Mouse (Mus musculus) gastrocnemius, postnatal 4 days (tissue): ENCODE measurements around the gene Tcf25. TPM values are rescaled to one million over a fixed set of nuclear protein-coding genes. Genes with fewer than 3 reads are reported as not detected.
A peak's percentile ranks its signal among the peaks of the same experiment; 100 is the strongest.

Experiments
- DNase-seq, 2 experiments: peaks; one replicate each; pipeline ENCODE4 v3.0.0; 2021 to 2022; ENCODE audit warnings: low spot score in 2 of 2, mixed read lengths in 2 of 2
- long read RNA-seq, 2 experiments: library from polyadenylated mRNA; stranded (forward); transcript quantifications; one replicate each; pipeline ENCODE4 v2.0.0; 2021
- total RNA-seq, 2 experiments: library from RNA; stranded (reverse); gene quantifications; 2 replicates each; pipeline ENCODE4 v1.2.3; 2021

Gene Tcf25
- 100 to 1,000 TPM; 174 to 177 TPM for total RNA-seq
- long read RNA-seq, experiment 1, full-length matches to known transcripts: 195 of 247 reads
- long read RNA-seq, experiment 1, partial matches to known transcripts: 21 of 247 reads
- long read RNA-seq, experiment 1, other reads (novel, unspliced or antisense): 31 of 247 reads
- long read RNA-seq, experiment 2, full-length matches to known transcripts: 221 of 293 reads
- long read RNA-seq, experiment 2, partial matches to known transcripts: 35 of 293 reads
- long read RNA-seq, experiment 2, other reads (novel, unspliced or antisense): 37 of 293 reads

DNA sequence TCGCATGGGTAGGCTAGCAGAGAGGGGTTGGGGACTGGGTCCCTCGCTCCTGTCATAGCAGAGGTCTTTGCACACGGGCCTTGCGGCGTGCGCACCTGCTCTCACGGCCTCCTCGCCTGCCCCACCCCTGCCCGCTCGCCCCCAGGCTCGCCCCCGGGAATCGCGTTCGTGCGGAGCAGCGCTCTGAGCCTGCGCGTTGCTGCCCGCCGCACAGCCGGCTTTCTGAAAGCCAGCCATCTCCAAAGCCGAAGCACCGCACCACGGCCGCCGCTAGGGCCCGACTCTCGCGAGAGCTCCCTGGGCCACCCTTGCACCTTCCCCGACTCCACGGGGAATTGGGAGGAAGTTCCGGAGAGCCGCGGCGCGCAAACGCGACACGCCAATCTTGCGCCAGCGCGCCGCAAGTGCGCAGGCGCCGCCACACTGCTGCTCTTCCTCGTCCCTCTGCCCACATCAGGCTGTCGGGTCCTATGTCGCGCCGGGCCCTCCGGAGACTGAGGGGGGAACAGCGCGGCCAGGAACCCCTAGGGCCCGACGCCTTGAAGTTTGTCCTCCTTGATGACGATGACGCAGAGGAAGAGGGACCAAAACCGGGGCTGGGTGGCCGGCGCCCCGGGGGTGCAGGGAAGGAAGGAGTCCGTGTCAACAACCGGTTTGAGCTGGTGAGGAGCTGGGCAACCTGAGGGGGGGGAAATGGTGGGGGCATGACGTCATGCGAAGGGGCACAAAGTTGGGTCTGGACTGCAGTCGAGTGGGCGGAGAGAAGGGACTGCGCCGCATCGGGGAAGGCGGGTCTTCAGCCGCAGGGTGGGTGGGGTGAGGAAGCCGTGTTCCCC is at the start of gene Tcf25:
Gene Tcf25, plus strand, starts transcription at position 351 of the 836 bp plus-strand sequence.
- DNase-seq: peak; percentile 89 to 95

DNA sequence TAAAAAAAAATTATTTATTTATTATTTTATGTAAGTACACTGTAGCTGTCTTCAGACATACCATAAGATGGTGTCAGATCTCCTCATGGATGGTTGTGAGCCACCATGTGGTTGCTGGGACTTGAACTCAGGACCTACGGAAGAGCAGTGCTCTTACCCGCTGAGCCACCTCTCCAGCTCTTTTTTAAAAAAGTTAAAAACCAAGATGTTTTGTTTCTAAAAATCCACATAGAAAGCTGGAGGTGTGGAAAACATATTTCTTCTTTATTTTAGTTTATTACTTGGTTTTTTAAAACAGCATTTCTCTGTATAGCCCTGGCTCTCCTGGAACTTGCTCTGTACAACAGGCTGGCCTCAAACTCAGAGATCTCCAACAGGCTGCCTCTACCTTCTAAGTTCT is 45.0 kb upstream of the Tcf25 start:
- no peak for DNase-seq

DNA sequence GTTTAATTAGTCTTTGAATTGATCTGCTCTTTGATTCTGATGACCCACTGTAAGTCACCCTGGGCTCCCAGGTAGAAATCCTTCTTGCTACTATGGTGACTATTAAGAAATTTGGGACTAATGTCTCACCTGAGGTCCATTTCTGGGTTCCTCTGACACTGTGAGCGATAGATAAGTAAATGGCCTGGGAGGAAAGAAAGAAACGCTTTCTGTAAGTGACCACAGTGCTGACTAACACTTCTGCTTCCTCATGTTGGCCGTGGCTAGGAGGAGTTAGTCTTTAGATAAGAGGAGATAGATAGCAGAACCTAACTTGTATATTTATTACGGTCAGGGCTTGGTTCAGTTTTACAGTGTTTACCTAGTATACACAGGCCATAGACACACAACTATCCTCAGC is 44.2 kb upstream of the Tcf25 start:
- DNase-seq: no peak

- DNase-seq: no peak
Measured at GRCm38 (mm10) chr8:123329961-123330360, 43.6 kb upstream of the Tcf25 start.

DNA sequence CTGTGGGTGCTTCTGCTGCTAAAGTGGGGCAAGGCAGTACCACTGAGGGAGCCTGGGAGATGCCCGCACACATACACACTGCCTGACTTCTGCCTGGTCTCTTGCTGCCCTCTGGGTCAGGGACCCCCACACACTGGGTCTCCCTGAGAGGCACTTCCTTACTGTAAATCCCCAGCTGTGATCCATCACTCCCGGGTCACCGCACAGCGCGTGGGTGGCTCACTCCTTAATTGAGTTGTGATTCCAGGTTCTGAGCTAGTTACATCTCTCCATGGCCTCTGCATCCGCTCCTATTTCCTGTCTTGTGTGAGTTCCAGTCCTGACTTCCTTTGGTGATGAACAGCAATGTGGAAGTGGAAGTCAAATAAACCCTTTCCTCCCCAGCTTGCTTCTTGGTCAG is 42.9 kb upstream of the Tcf25 start:
- no peak for DNase-seq

GRCm38 (mm10) chr8:123331301-123331700 is 42.3 kb upstream of the Tcf25 start:
- no peak for DNase-seq

GRCm38 (mm10) chr8:123331810-123332209 is 41.7 kb upstream of the Tcf25 start:
- DNase-seq: no peak

- DNase-seq: peak; percentile 56 to 70
Measured at GRCm38 (mm10) chr8:123332262-123333090, 41.1 kb upstream of the Tcf25 start, which contains the start of gene Spire2. Spire2 (plus strand) TSS chr8:123332713.

- DNase-seq: no peak
Measured at GRCm38 (mm10) chr8:123333091-123333587, 40.4 kb upstream of the Tcf25 start.

GRCm38 (mm10) chr8:123333864-123334263 is 39.7 kb upstream of the Tcf25 start:
- no peak for DNase-seq

DNA sequence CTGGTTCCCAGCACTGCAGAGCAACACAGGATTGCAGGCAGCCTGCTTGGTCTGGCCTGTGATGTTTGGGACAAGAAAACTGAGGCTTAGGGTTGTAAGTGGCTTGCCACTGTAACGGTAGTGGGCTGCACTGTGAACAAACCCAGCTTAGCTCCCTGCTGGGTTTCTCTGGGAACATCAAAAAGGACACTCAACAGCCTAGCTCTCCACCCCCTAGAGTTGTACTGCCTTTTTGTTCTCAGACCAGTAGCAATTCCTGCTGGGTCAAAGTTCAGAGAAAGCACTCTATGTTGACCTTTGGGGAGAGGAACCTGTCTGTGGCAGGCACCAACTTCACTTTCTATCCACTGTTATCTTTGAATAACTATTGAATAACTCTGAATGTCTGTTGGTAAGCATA is 39.1 kb upstream of the Tcf25 start:
- no peak for DNase-seq

DNA sequence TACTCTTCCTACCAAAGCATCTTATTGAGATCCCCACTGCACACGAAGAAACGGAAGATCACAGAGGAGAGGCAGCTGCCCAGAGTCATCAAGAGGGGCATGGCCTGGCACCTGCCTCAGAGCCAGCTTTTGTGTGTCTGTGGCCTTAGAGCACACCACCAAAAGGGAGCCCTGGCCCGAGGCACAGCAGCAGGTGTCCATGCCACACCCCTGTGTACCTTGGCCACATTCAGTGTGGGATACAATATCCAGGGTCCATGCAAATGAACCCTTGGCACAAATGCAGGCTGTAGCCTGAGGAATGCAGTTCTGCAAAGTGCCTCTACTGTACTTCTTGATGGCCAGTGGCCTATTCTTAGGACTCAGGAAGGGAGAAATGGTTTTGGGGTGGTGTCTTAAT is 36.1 kb upstream of the Tcf25 start:
- no peak for DNase-seq

- DNase-seq: no peak
Measured at GRCm38 (mm10) chr8:123340071-123340470, 33.5 kb upstream of the Tcf25 start.

DNA sequence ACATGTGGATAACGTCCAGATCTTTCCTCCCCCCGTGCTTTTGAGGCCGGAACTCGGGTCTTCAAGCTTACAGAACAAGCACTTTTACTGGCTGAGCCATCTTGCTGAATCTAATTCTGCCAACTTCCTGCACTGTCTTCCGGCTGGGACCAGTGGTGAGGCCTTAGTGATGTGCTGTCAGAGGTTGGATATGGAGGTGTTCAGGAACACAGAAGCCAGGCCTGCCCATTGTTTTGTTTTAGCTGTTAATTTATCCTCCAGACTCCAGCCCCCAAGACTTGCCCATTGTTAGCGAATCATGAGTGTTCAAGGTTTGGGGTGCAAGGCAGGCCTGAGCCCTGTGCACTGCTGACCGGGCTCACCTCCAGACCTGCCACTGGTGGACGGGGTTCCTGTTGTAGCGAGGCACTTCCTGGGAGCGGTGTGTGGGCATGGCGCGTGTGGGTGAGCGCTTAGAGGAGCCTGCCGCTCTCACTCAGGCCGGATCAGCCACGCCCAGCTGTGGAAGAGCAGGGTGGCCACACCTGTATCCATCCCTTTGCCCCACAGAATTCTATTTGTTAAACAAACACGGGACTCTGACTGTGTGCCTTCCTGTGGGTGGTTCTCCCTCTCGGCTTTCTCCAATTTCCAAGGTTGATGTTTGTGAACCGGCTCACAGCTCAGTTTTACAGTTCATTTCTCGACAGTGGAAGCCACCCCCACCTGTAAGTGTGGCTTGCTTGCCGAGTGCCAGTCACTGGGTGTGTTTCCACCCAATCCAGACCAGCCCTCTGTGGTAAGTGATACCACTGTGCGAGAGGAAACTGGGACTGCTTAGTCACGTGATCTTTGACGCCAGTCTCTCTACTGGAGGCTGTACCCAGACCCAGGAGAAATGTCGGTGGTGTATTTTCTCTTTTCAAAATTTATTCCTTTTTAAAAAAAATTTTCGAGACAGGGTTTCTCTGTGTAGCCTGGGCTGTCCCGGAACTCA is 32.2 kb upstream of the Tcf25 start:
- DNase-seq: no peak

DNA sequence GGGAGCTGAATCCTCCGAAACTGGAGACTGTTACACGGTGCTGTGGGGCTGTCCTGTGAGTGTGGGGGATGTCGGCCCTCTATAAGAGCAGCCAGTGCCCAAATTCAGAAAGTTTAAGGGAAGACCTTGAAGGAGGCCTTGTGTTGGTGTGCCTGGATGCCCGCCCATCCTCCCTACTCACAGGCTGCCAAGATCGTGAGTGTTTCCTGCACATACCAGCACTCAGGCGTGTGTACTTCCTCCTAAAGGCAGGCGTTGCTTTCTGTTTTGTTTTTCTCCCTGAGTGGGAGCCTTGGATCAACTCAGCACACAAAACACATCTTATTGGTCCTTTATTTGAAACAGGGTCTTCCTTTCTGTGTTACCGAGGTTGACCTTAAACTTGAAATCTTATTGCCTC is 31.3 kb upstream of the Tcf25 start:
- no peak for DNase-seq

- no peak for DNase-seq
Measured at GRCm38 (mm10) chr8:123342911-123343310, 30.6 kb upstream of the Tcf25 start.

DNA sequence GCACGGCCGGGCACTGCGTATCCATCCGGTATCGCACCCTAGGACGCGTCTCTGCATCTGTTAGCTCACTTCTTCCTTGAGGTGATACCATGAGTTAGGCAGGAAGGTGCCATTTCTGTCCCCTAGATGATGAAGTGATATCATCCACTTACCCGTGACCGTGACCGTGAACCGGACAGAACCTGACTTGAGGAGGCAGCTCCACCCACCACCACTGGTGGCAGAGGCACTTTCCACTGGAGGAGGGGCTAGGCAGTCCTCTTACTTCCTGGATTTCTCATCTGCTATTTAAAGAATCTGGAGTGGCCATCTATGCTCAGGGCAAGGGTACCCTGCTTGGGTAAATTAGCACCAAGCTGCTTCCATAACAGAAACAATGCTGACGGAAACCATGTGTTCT is 30.1 kb upstream of the Tcf25 start:
- no peak for DNase-seq

DNA sequence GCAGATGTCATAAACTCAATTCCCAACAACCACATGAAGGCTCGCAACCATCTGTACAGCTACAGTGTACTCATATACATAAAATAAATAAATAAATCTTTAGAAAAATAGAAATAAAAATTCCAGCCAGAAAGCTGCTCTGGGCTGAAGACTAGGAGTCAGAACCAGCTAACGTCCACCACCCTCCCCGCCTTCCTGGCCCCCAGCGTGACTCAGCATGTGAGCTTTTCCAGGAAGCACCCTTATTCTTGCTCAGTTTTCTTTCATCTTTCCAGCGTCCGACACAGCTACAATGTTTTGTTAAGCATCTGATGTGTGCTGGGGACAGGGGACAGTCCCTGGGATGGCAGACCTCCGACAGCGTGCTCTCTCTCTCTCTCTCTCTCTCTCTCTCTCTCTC is 28.4 kb upstream of the Tcf25 start:
- no peak for DNase-seq

DNA sequence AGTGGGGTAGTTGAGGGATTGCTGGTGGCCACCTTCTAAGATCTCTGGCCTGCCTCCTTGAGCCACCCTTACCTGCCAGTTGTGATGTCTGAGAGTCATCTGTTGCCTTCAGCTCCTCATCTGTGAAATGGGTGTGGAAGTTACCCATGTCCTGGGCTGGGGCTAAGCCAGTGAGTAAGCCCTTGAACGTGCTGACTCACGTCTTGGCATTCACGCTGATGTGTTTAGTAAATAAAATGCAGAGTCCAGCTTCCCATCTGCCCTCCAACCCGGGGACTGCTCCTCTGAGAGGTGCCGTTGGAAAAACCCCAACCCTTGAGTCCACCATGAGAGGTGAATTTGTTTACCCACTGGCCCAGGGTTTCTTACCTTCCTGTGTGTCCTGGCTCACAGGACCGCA is 27.7 kb upstream of the Tcf25 start:
- no peak for DNase-seq

DNA sequence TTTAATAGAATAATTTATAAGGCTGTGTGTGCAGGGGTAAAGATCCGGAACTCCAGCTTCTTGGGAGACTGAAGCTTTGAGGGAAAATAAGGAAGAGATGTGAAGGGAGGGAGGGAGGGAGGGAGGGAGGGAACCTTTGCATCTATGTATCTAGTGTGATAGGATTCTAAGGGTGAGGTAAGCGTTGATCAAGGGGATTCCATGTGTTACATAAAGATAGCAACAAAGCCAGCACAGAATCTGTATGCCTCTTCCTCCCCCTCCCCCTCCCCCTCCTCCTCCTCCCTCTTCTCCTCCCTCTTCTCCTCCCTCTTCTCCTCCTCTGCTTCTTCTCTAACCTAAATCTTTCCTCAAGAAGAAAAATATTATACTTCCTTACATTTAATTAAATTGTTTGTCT is 26.3 kb upstream of the Tcf25 start:
- no peak for DNase-seq
